Mouse (Mus musculus): Measurements from ENCODE around the gene Trmt10a.

DNA sequence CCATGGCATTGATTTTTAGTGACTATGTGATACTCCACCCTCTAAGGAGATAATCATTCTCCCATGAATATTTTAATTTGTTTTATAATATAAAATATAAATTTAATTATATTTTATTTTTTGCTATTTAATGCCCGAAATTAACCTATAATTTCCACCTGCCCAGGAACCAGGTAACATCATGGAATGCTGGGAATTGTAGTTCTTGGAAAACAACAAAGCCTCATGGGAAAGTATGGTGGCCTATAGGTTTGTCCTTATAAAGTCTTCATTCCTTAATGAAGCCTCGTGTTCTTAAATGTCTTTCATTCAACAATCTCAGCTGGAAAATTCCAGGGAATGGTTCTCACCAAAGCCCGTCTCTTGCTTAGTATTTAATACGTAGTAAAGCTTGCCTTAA lies 11.8 kb downstream of the Trmt10a start:
- TF ChIP-seq POLR2A (IDR thresholded peaks at IDR 0.05; ENCODE audit: borderline replicate concordance, extremely low read depth, low read depth, low read length) (no peak), CTCF (IDR thresholded peaks at IDR 0.05; ENCODE audit: insufficient read depth, low read length) (no peak)
